Mouse (Mus musculus): ENCODE data around the gene Kri1.
A peak's percentile ranks its signal among the peaks of the same experiment; 100 is the strongest.
"Not testable (repeated sequence)": the region's sequence is repeated elsewhere in the genome, so short reads cannot be mapped to it uniquely, and the experiment has no call there.

Gene Kri1

GRCm38 (mm10) chr9:21287571-21288402 lies at the start of gene Kri1:
Gene Kri1, minus strand, starts transcription at chr9:21287969.
- DNase-seq = peak; percentile 97 to 98

- DNase-seq = no peak
These were observed 48.7 kb upstream of the Kri1 start for GRCm38 (mm10) chr9:21336491-21336890.

- DNase-seq = no peak
These were observed 47.6 kb upstream of the Kri1 start for GRCm38 (mm10) chr9:21335391-21335790.

- no peak for DNase-seq
These were observed 47.0 kb upstream of the Kri1 start for GRCm38 (mm10) chr9:21334747-21335146.

- DNase-seq = no peak
These were observed 45.8 kb upstream of the Kri1 start for GRCm38 (mm10) chr9:21333523-21333922.

- DNase-seq = no peak
These were observed 44.6 kb upstream of the Kri1 start for GRCm38 (mm10) chr9:21332161-21333061.

GRCm38 (mm10) chr9:21331365-21332140 lies 43.8 kb upstream of the Kri1 start:
- no peak for DNase-seq

GRCm38 (mm10) chr9:21329699-21330289 lies 42.0 kb upstream of the Kri1 start:
- DNase-seq = no peak

GRCm38 (mm10) chr9:21329041-21329440 lies 41.3 kb upstream of the Kri1 start:
- DNase-seq = no peak

- DNase-seq = no peak
These were observed 40.3 kb upstream of the Kri1 start for GRCm38 (mm10) chr9:21328041-21328440.

- DNase-seq = no peak
These were observed 39.8 kb upstream of the Kri1 start for GRCm38 (mm10) chr9:21327569-21327968.

GRCm38 (mm10) chr9:21324269-21324668 lies 36.5 kb upstream of the Kri1 start:
- DNase-seq = peak; percentile 45 to 48

GRCm38 (mm10) chr9:21322917-21323297 lies 35.1 kb upstream of the Kri1 start:
- not testable (repeated sequence) for DNase-seq

GRCm38 (mm10) chr9:21322211-21322916 lies 34.6 kb upstream of the Kri1 start:
- DNase-seq = peak in 1 of 2 experiments; percentile 40

GRCm38 (mm10) chr9:21321513-21321835 lies 33.7 kb upstream of the Kri1 start:
- DNase-seq = peak in 1 of 2 experiments; percentile 31

- peak; percentile 87 to 93 for DNase-seq
These were observed 33.1 kb upstream of the Kri1 start, which contains the start of gene Slc44a2 for GRCm38 (mm10) chr9:21320619-21321512. Gene Slc44a2, plus strand, starts transcription at chr9:21320698.

- no peak for DNase-seq
These were observed 32.5 kb upstream of the Kri1 start for GRCm38 (mm10) chr9:21320280-21320618.

GRCm38 (mm10) chr9:21319503-21319902 lies 31.7 kb upstream of the Kri1 start:
- DNase-seq = no peak

- DNase-seq = no peak
These were observed 31.0 kb upstream of the Kri1 start for GRCm38 (mm10) chr9:21318792-21319191.

- DNase-seq = no peak
These were observed 28.9 kb upstream of the Kri1 start for GRCm38 (mm10) chr9:21316696-21317095.

GRCm38 (mm10) chr9:21315421-21315820 lies 27.7 kb upstream of the Kri1 start:
- DNase-seq = no peak
